Mouse (Mus musculus): ENCODE results near the gene Man1c1.

Man1c1 gene

DNA sequence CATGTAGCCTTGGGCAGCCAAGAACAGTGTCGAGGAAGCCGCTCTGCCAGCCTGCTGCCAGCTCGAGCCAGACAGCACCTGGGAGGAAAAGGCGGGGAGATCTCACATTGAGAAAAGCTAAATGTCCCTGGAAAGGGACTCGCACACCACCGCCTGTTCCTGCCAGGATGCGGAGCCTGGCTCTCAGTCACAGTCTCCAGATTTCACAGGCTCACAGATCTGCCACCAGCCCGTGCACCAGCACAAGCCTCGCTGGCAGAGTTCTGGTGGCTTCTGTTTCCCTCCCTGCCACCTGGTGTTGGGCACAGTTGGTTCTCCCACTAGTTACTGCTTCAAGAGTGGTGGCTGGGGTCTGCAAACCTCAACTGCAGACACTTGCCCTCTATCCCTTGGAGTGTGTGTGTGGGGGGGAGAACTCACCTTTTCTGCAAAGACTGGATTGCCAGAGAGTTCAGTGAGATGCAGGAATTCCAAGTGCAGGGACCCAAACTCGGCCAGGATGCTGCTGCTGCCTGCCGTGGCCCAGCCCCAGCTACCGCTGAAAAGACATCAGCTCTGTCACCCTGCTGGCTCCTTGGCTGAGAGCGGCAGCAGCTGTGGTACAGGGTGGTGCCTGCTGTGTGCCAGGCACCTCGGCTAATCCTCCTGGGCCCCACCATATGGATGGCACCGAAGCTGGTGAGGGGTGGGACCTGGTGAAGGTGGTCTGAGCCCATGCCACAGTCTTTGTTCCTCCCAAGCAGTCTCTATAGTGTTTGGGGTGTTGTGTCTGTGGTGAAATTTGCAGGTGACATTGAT is 123.5 kb downstream of the Man1c1 start:
- peak; percentile 70 to 83 for DNase-seq (ENCODE audit: low spot score in 2 of 2)

DNA sequence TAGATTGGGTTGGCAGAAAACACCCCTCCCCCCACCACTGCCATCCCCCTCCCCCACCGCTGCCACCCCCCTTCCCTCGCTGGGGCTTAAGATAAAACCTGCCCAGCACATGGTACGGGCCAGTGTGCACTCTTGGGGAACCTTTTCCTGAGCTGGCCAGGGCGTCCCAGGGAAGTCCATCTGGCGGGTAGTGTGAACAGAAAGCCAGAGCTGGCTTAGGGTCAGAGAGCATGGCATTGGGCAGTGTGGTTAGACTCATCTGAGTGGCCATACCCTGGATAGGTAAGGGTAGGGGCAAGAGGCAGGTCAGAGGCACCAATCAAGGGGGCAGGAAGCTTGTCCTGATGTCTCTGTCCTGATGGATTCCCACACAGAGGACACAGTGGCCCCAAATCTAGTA is 124.5 kb downstream of the Man1c1 start:
- no peak for DNase-seq (ENCODE audit: low spot score in 2 of 2)

- DNase-seq (ENCODE audit: low spot score in 2 of 2) = no peak
Observed at GRCm38 (mm10) chr4:134579212-134579611, 124.9 kb downstream of the Man1c1 start.

DNA sequence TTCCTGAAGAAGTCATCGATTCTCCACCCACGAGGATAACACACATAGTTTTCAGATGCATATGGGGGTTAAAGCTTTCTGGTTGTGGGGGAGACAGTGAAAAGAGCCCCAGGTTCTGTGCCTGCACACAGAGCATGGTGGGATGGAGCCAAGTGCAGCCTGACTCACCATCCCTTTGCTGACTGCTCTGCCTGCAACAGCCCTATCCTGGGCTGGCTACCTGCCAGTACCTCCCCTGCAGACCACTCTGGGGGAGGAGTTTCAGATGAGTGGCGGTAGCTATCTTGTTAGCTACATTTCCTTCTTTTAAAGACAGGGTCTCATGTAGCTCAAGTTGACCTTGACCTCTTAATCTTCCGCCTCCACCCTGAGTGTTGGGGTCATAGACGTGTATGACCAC is 125.7 kb downstream of the Man1c1 start:
- DNase-seq (ENCODE audit: low spot score in 2 of 2) = no peak

DNA sequence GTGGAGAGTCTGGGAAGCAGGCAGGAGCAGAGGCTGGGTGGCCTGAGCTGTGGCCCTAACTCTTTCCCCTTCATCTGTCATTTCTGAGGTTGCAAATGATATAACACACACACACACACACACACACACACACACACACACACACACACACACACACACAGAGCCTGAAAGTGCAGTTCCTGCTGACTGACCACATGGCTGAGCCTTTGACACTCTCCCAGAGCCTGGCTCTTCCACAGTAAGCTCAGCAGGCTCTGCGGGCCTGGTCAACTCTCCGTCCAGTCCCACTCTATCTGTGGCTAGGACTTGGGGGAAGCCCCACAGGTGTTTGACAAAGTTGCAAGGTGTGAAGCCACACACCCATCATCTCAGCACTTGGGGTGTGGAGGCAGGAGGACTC is 126.8 kb downstream of the Man1c1 start:
- no peak for DNase-seq (ENCODE audit: low spot score in 2 of 2)

GRCm38 (mm10) chr4:134575486-134575885 is 128.6 kb downstream of the Man1c1 start:
- DNase-seq (ENCODE audit: low spot score in 2 of 2) = no peak

GRCm38 (mm10) chr4:134572449-134573300 is 131.4 kb downstream of the Man1c1 start:
- no peak for DNase-seq (ENCODE audit: low spot score in 2 of 2)

- DNase-seq (ENCODE audit: low spot score in 2 of 2) = no peak
Observed at GRCm38 (mm10) chr4:134570704-134571451, 133.2 kb downstream of the Man1c1 start.

DNA sequence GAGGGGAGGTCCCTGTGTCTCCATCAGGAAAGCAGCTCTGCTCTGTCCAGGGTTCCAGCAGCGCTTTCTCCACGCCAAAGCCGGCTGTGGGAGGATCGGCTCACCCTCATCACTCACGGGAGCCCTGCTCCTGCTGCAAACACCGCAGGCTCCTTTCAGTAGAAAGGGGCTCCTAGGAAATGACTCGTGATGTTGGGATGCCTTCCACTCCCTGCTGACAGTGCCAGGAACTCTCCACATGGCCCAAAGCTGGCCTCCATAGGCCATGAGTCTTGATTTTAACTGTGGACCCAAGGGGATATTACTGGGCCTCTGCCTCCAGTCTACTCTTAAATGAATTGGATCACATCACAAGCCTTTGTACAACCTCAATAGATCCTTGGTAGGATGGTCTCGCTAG is 134.3 kb downstream of the Man1c1 start:
- no peak for DNase-seq (ENCODE audit: low spot score in 2 of 2)

DNA sequence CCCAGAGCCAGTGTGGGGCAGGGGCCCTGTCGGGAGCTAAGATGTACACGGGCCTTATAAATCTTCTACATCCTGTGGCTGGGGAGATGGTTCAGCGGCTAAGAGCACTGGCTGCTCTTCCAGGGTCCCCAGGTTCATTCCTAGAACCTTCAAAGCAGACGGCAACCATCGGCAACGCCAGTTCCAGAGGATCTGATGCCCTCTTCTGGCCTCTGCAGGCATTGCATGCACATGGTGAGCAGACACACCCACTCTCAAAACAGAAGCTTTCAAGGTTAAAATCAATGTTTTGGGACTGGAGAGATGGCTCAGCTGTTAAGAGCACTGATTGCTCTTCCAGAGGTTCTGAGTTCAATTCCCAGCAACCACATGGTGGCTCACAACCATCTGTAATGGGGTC is 134.9 kb downstream of the Man1c1 start:
- no peak for DNase-seq (ENCODE audit: low spot score in 2 of 2)

- peak in 1 of 2 experiments; percentile 30 for DNase-seq (ENCODE audit: low spot score in 2 of 2)
Observed at GRCm38 (mm10) chr4:134567377-134568226, 136.5 kb downstream of the Man1c1 start.

- DNase-seq (ENCODE audit: low spot score in 2 of 2) = no peak
Observed at GRCm38 (mm10) chr4:134564093-134564492, 140.0 kb downstream of the Man1c1 start.

DNA sequence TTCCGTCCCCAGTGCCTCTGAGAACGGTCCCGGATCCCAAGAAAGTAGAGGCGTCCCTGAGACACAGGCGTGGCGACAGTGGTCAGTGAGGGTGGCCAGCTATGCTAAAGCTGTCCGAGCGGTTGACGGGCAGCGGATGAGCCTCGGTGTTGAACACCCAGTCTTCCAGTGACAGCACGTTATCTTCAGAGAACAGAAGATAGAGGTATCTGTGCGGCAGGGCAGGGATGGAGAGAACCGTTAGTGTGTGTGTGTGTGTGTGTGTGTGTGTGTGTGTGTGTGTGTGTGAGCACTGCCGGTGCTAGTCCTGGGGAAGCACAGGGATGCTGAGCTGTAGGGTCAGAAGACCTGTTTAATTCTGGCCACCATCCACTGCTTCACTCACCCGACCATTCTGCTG is 140.5 kb downstream of the Man1c1 start:
- DNase-seq (ENCODE audit: low spot score in 2 of 2) = no peak

DNA sequence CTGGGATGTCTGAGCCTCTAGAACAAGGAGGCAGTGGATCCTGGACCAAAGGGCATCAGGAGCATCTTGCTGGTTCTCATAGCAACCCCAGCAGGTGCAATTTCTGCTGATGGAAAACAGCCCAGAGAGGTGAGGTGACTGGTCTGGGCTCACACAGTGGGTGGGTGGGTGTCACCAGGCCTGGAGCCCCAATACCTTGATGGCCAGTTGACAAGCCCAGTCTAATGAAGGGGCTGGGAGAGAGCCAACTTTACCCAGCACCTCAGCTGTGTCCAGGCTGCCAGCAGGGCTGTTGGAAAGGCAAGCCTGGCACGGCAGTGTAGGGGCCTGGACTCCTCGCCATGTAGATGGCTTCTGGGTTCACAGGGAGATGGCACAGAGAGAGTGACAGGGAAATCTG is 142.1 kb downstream of the Man1c1 start:
- DNase-seq (ENCODE audit: low spot score in 2 of 2) = no peak

DNA sequence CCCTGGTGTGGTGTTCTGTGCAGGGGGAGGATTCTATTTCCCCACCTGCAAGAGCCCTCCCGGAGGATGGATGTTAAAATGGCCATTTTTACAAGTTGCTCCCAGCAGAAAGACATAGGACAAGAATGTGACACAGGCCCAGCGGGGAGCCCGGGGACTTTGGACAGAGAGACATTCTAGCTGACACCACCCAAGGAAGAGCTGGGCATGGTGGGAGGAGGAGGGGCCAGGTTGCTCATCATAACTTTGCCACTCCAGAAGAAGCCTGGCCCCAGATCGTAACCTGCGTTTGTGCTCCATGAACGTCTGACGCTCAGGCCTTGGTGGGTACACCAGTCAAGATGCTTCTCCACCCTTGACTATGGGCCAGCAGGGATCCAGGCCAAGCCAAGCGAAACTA is 143.4 kb downstream of the Man1c1 start:
- no peak for DNase-seq (ENCODE audit: low spot score in 2 of 2)

DNA sequence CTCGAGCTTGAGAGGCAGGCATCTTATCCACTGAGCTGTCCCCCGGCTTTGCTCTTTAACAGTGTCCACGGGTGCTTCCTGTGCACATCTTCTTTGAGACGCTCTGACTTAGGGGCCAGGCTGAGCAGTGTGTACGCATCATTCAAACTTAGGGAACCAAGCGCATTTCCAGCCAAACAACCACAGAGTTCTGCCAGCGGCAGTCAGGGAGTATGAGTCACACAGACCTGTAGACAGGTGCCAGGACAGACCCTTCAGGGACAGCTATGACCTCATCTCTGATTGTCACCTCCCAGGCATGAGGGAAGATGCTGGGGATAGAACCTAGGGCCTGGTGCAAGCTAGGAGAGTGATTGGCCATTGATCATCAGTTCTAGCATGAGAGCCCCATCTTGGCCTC is 144.9 kb downstream of the Man1c1 start:
- DNase-seq (ENCODE audit: low spot score in 2 of 2) = no peak

DNA sequence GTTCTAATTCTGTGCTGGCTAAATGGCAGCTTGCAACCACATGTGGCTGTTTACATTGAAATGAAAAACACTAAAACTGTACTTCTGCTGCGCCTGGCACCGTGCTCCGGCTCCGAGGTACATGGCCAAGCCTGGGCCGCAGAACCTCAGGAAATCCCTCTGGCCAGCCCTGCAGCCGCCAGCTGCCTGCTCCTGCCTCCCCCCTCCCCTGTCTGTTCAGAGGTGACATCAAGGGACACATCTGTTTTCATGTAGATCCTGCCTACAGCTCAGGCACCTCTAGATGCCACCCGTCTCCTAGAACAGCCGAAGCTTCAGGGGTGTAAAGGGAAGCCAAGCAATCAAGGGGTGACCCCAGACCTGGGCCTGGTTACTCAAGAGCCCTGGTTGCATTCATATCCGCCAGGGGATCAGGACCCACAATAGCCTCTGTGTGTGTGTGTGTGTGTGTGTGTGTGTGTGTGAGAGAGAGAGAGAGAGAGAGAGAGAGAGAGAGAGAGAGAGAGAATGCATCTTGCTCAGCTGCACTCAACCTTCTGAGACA is 145.4 kb downstream of the Man1c1 start:
- no peak for DNase-seq (ENCODE audit: low spot score in 2 of 2)

GRCm38 (mm10) chr4:134557626-134558249 is 146.4 kb downstream of the Man1c1 start:
- DNase-seq (ENCODE audit: low spot score in 2 of 2) = no peak

GRCm38 (mm10) chr4:134555956-134556580 is 148.0 kb downstream of the Man1c1 start:
- no peak for DNase-seq (ENCODE audit: low spot score in 2 of 2)

DNA sequence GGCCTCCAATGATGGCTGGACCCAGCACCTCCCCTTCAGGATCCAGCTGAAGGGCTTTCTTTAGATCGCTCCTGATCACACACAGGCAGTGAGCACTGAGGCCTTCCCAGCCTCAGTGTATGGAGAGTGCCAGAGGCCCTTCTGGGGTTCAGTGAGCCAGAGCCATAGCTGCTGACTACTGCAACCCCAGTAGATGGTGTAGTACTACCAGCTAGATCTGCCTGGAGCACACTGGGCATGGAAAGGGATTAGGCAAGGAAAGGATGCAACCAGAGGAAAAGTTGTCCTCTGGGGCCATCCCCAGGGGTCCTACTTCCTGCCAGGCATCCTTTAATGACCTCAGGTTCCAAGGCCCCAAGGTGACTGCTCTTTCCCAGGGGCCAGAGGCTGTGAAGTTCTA is 150.5 kb downstream of the Man1c1 start:
- no peak for DNase-seq (ENCODE audit: low spot score in 2 of 2)

All from frontal cortex, postnatal 36 days (tissue).